Mouse (Mus musculus): Measurements from ENCODE around the gene Lonp2. TPM values are rescaled to one million over a fixed set of nuclear protein-coding genes. Genes with fewer than 3 reads are reported as not detected.

Gene Lonp2
- polyA plus RNA-seq, 1 experiment from 2014 or later: 50.3 TPM

GRCm38 (mm10) chr8:86742605-86743345 lies 118.9 kb downstream of the Lonp2 start:
- Histone ChIP-seq H3K9ac (ENCODE audit: low read depth, low read length) (peak overlapping the region; percentile 3; the same call in 1 of the 2 replicates), H3K4me1 (replicated peaks; ENCODE audit: control insufficient read depth, insufficient read depth, low read length) (peaks cover 10% of the 10 kb centered on the region), H3K27ac (ENCODE audit: low read depth, low read length) (no peak overlapping the region), H3K9me3 (ENCODE audit: control insufficient read depth, low read length) (no peaks in the 10 kb centered on the region), H3K4me2 (peak overlapping the region; percentile 45), H3K27me3 (replicated peaks; ENCODE audit: control insufficient read depth, insufficient read depth, low read length) (no peaks in the 10 kb centered on the region), H3K36me3 (ENCODE audit: control insufficient read depth, insufficient read depth, low read length) (no peaks in the 10 kb centered on the region), H3K4me3 (ENCODE audit: low read depth, low read length) (no peak overlapping the region)
- ATAC-seq (replicated peaks; ENCODE audit: low FRiP score) (no peak), DNase-seq (ENCODE audit: low spot score) (no peak)
- 68% methylated on average over 7 of the region's 7 CpGs for WGBS

- ATAC-seq (replicated peaks; ENCODE audit: low FRiP score): no peak
Measured at GRCm38 (mm10) chr8:86744313-86745220, 120.7 kb downstream of the Lonp2 start.

GRCm38 (mm10) chr8:86745221-86745934 lies 121.5 kb downstream of the Lonp2 start, which contains the start of the genes Gm10638 and Siah1a:
Gene Gm10638, plus strand, starts transcription at chr8:86745699.
Gene Siah1a, minus strand, starts transcription at chr8:86745934.
- WGBS: under 1% methylated on average over 71 of the region's 88 CpGs
- Histone ChIP-seq H3K4me3 (ENCODE audit: low read depth, low read length) (peak within 1 kb of the TSS; percentile 94), H3K9me3 (ENCODE audit: control insufficient read depth, low read length) (no peaks in the 10 kb centered on the region), H3K36me3 (ENCODE audit: control insufficient read depth, insufficient read depth, low read length) (no peaks in the 10 kb centered on the region), H3K4me2 (peak within 1 kb of the TSS; percentile 93), H3K4me1 (replicated peaks; ENCODE audit: control insufficient read depth, insufficient read depth, low read length) (peaks cover 10% of the 10 kb centered on the region), H3K27ac (ENCODE audit: low read depth, low read length) (peak within 1 kb of the TSS; percentile 96), H3K9ac (ENCODE audit: low read depth, low read length) (peak within 1 kb of the TSS; percentile 94), H3K27me3 (replicated peaks; ENCODE audit: control insufficient read depth, insufficient read depth, low read length) (no peaks in the 10 kb centered on the region)
- DNase-seq (ENCODE audit: low spot score) (peak; percentile 84), ATAC-seq (replicated peaks; ENCODE audit: low FRiP score) (peak; percentile 76)

More at GRCm38 (mm10) chr8:86744313-86745220, 120.7 kb downstream of the Lonp2 start:
- DNase-seq (ENCODE audit: low spot score): no peak
- no peaks in the 10 kb centered on the region for H3K36me3 ChIP-seq (ENCODE audit: control insufficient read depth, insufficient read depth, low read length)
- H3K9me3 ChIP-seq (ENCODE audit: control insufficient read depth, low read length): no peaks in the 10 kb centered on the region
- H3K4me3 ChIP-seq (ENCODE audit: low read depth, low read length): peak overlapping the region; percentile 94
- peak overlapping the region; percentile 94 for H3K9ac ChIP-seq (ENCODE audit: low read depth, low read length)
- H3K27ac ChIP-seq (ENCODE audit: low read depth, low read length): peak overlapping the region; percentile 96
- 6% methylated on average over 18 of the region's 18 CpGs for WGBS
- H3K27me3 ChIP-seq (replicated peaks; ENCODE audit: control insufficient read depth, insufficient read depth, low read length): no peaks in the 10 kb centered on the region
- H3K4me1 ChIP-seq (replicated peaks; ENCODE audit: control insufficient read depth, insufficient read depth, low read length): peaks cover 10% of the 10 kb centered on the region
- peak overlapping the region; percentile 72 for H3K4me2 ChIP-seq

- DNase-seq (ENCODE audit: low spot score): peak; percentile 96
- Histone ChIP-seq H3K9me3 (ENCODE audit: control insufficient read depth, low read length) (no peaks in the 10 kb centered on the region), H3K36me3 (ENCODE audit: control insufficient read depth, insufficient read depth, low read length) (no peaks in the 10 kb centered on the region), H3K27ac (ENCODE audit: low read depth, low read length) (peak overlapping the region; percentile 96), H3K27me3 (replicated peaks; ENCODE audit: control insufficient read depth, insufficient read depth, low read length) (no peaks in the 10 kb centered on the region), H3K4me1 (replicated peaks; ENCODE audit: control insufficient read depth, insufficient read depth, low read length) (peaks cover 10% of the 10 kb centered on the region), H3K9ac (ENCODE audit: low read depth, low read length) (peak overlapping the region; percentile 94), H3K4me3 (ENCODE audit: low read depth, low read length) (peak overlapping the region; percentile 94), H3K4me2 (peak overlapping the region; percentile 93)
- ATAC-seq (replicated peaks; ENCODE audit: low FRiP score): peak; percentile 83
- under 1% methylated on average over 69 of the region's 70 CpGs for WGBS
Measured at GRCm38 (mm10) chr8:86745935-86746441, 122.1 kb downstream of the Lonp2 start.

GRCm38 (mm10) chr8:86746511-86746910 lies 122.7 kb downstream of the Lonp2 start:
- no peaks in the 10 kb centered on the region for H3K27me3 ChIP-seq (replicated peaks; ENCODE audit: control insufficient read depth, insufficient read depth, low read length)
- H3K9ac ChIP-seq (ENCODE audit: low read depth, low read length): peak overlapping the region; percentile 94
- H3K9me3 ChIP-seq (ENCODE audit: control insufficient read depth, low read length): no peaks in the 10 kb centered on the region
- ATAC-seq (replicated peaks; ENCODE audit: low FRiP score) (peak; percentile 26; the same call in 1 of the 2 replicates), DNase-seq (ENCODE audit: low spot score) (no peak)
- no peaks in the 10 kb centered on the region for H3K36me3 ChIP-seq (ENCODE audit: control insufficient read depth, insufficient read depth, low read length)
- H3K4me3 ChIP-seq (ENCODE audit: low read depth, low read length): peak overlapping the region; percentile 94
- peak overlapping the region; percentile 50; the same call in 1 of the 2 replicates for H3K27ac ChIP-seq (ENCODE audit: low read depth, low read length)
- H3K4me2 ChIP-seq: peak overlapping the region; percentile 93
- 1% methylated on average over 11 of the region's 11 CpGs for WGBS
- H3K4me1 ChIP-seq (replicated peaks; ENCODE audit: control insufficient read depth, insufficient read depth, low read length): peaks cover 10% of the 10 kb centered on the region

GRCm38 (mm10) chr8:86749842-86750241 lies 126.0 kb downstream of the Lonp2 start:
- H3K9me3 ChIP-seq (ENCODE audit: control insufficient read depth, low read length): no peaks in the 10 kb centered on the region
- WGBS: 35% methylated on average over 2 of the region's 2 CpGs
- no peak overlapping the region for H3K27ac ChIP-seq (ENCODE audit: low read depth, low read length)
- DNase-seq (ENCODE audit: low spot score) (no peak), ATAC-seq (replicated peaks; ENCODE audit: low FRiP score) (no peak)
- H3K27me3 ChIP-seq (replicated peaks; ENCODE audit: control insufficient read depth, insufficient read depth, low read length): no peaks in the 10 kb centered on the region
- H3K4me2 ChIP-seq: no peak overlapping the region
- H3K9ac ChIP-seq (ENCODE audit: low read depth, low read length): no peak overlapping the region
- no peak overlapping the region for H3K4me3 ChIP-seq (ENCODE audit: low read depth, low read length)
- H3K4me1 ChIP-seq (replicated peaks; ENCODE audit: control insufficient read depth, insufficient read depth, low read length): no peaks in the 10 kb centered on the region
- no peaks in the 10 kb centered on the region for H3K36me3 ChIP-seq (ENCODE audit: control insufficient read depth, insufficient read depth, low read length)

- 40% methylated on average over 23 of the region's 23 CpGs for WGBS
- H3K27ac ChIP-seq (ENCODE audit: low read depth, low read length): no peak overlapping the region
- 0 out of 2 replicates have a peak, but pooled peaks cover 4% of the 10 kb centered on the region for H3K4me1 ChIP-seq (replicated peaks; ENCODE audit: control insufficient read depth, insufficient read depth, low read length)
- no peaks in the 10 kb centered on the region for H3K36me3 ChIP-seq (ENCODE audit: control insufficient read depth, insufficient read depth, low read length)
- H3K9ac ChIP-seq (ENCODE audit: low read depth, low read length): no peak overlapping the region
- no peak for ATAC-seq (replicated peaks; ENCODE audit: low FRiP score)
- no peaks in the 10 kb centered on the region for H3K27me3 ChIP-seq (replicated peaks; ENCODE audit: control insufficient read depth, insufficient read depth, low read length)
- H3K4me3 ChIP-seq (ENCODE audit: low read depth, low read length): no peak overlapping the region
- no peak overlapping the region for H3K4me2 ChIP-seq
- no peaks in the 10 kb centered on the region for H3K9me3 ChIP-seq (ENCODE audit: control insufficient read depth, low read length)
- DNase-seq (ENCODE audit: low spot score): no peak
Measured at GRCm38 (mm10) chr8:86756948-86757733, 133.3 kb downstream of the Lonp2 start.
